Mouse (Mus musculus) kidney, adult 2 months (tissue): ENCODE data around the gene Ctsg. TPM values are rescaled to one million over a fixed set of nuclear protein-coding genes. Genes with fewer than 3 reads are reported as not detected.
"Not testable (repeated sequence)": the region's sequence is repeated elsewhere in the genome, so short reads cannot be mapped to it uniquely, and the experiment has no call there.

ENCODE experiments used
- DNase-seq: peaks from one replicate; pipeline ENCODE4 v3.0.0; 2021
- H3K27ac ChIP-seq: fragments of 200-500 bp; 2 replicates; pipeline ENCODE4 v1.5.1; 2012; ENCODE audit warnings: low read depth, low read length, control low read depth, inconsistent platforms; ENCODE audit not compliant: insufficient read depth
- H3K27me3 ChIP-seq: fragments of 200-500 bp; replicated peaks from 2 replicates; pipeline ENCODE4 v1.6.1; 2012; ENCODE audit warnings: mild to moderate bottlenecking, moderate library complexity, low read length, inconsistent platforms; ENCODE audit not compliant: control insufficient read depth, insufficient read depth
- H3K36me3 ChIP-seq: fragments of 200-500 bp; 2 replicates; pipeline ENCODE4 v1.6.1; 2012; ENCODE audit warnings: mild to moderate bottlenecking, moderate library complexity, low read length, inconsistent platforms; ENCODE audit not compliant: control insufficient read depth, insufficient read depth
- H3K4me1 ChIP-seq: fragments of 200-500 bp; 2 replicates; pipeline ENCODE4 v1.6.1; 2011; ENCODE audit warnings: low read length; ENCODE audit not compliant: control insufficient read depth, insufficient read depth
- H3K4me3 ChIP-seq: fragments of 200-500 bp; 2 replicates; pipeline ENCODE4 v1.5.1; 2011; ENCODE audit warnings: mild to moderate bottlenecking, low read depth, low read length, control low read depth; ENCODE audit not compliant: insufficient read depth
- CTCF ChIP-seq: fragments of 200-500 bp; conservative IDR thresholded peaks from 2 replicates; pipeline ENCODE4 v1.5.1; 2011; ENCODE audit warnings: low read depth, mild to moderate bottlenecking, control low read depth, low read length, moderate library complexity, mixed read lengths; ENCODE audit not compliant: insufficient read depth, insufficient read length
- POLR2A ChIP-seq: fragments of 200-500 bp; IDR thresholded peaks from one replicate; pipeline ENCODE4 v1.6.1; 2011; ENCODE audit warnings: low read depth, low read length, control low read depth
- WGBS: fragments of 180-500 bp; shearing (Covaris S2); methylation state at CpG from one replicate; pipeline ENCODE4 v1.1.7; 2018; 5-methylcytosine and 5-hydroxymethylcytosine counted together
- polyA plus RNA-seq: library from polyadenylated mRNA; depleted of rRNA; stranded (reverse); fragments of >200 nt; gene quantifications from 2 replicates; pipeline ENCODE4 v1.2.3, GENCODE M21; 2012; rRNA removed

Gene Ctsg
- polyA plus RNA-seq, 1 experiment: not detected

DNA sequence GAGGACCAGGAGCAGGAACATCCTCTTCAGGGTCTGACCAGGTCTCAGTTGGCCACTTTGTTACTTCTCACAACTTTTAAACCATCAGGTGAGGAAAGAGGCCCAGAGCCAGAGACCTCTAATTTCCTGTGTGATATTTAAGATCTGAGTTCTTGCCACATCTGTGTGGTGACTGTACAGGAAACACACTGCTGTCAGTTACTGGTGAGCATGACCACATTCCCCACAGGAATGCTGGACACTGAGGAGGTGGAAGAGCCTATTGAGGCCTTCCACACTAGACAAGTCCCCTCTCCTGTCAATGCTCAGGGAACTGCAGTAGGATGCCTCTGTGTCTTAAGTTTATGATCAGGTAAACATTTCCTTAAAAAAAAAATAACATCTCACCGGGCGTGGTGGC is 17.2 kb downstream of the Ctsg start, which contains the start of gene Mcpt8:
Gene Mcpt8 (minus strand): TSS at position 107 of the 400 bp plus-strand sequence.
- no peaks in the 10 kb centered on the region for H3K36me3 ChIP-seq
- DNase-seq: no peak
- WGBS: 94% methylated on average over 2 of the region's 2 CpGs
- no peak for TF ChIP-seq POLR2A
- TF ChIP-seq CTCF: no peak
- H3K4me1 ChIP-seq: no peaks in the 10 kb centered on the region
- H3K4me3 ChIP-seq: no peak within 1 kb of the TSS
- H3K27me3 ChIP-seq: no peaks in the 10 kb centered on the region
- H3K27ac ChIP-seq: no peak within 1 kb of the TSS

GRCm38 (mm10) chr14:56082016-56082415 is 20.4 kb downstream of the Ctsg start:
- Histone ChIP-seq H3K36me3 (no peaks in the 10 kb centered on the region), H3K4me1 (no peaks in the 10 kb centered on the region), H3K27me3 (no peaks in the 10 kb centered on the region), H3K4me3 (no peak overlapping the region), H3K27ac (no peak overlapping the region)
- WGBS: 79% methylated on average over 4 of the region's 4 CpGs
- TF ChIP-seq POLR2A: no peak
- TF ChIP-seq CTCF: no peak
- DNase-seq: no peak

DNA sequence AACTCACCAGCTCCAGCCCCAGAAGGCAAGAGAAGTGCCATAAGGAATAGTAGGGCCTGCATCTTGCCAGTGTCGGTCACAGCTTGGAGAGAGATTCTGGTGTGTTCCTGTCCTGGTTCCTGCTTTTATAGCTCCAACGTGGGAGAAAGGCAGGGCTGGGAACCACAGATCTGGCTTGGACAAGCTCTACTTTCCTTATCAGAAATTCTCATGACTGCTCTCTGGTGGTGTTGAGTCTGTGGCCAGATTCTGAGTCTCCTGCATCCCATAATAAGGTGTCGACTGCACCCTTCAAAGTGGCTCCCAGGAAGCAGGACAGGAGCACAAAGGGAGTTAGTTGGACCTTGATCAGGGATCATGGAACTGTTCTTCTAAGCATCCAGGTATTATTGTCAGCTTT is 40.2 kb downstream of the Ctsg start, which contains the start of gene Mcpt4:
Gene Mcpt4 (minus strand): TSS at position 101 of the 400 bp plus-strand sequence.
- not testable (repeated sequence) for H3K4me1 ChIP-seq, DNase-seq, H3K36me3 ChIP-seq, H3K4me3 ChIP-seq, H3K27ac ChIP-seq, H3K27me3 ChIP-seq
- 70% methylated on average over 3 of the region's 3 CpGs for WGBS

- 83% methylated on average over 4 of the region's 4 CpGs for WGBS
Measured at GRCm38 (mm10) chr14:56057722-56058121, 44.7 kb downstream of the Ctsg start.

GRCm38 (mm10) chr14:56055408-56055807 is 47.0 kb downstream of the Ctsg start:
- H3K4me1 ChIP-seq: no peaks in the 10 kb centered on the region
- H3K27ac ChIP-seq: no peak overlapping the region
- 67% methylated on average over 3 of the region's 3 CpGs for WGBS
- no peak overlapping the region for H3K4me3 ChIP-seq
- no peaks in the 10 kb centered on the region for H3K27me3 ChIP-seq
- TF ChIP-seq CTCF: no peak
- TF ChIP-seq POLR2A: no peak
- no peaks in the 10 kb centered on the region for H3K36me3 ChIP-seq
- no peak for DNase-seq

More at GRCm38 (mm10) chr14:56057722-56058121, 44.7 kb downstream of the Ctsg start:
- H3K36me3 ChIP-seq: no peaks in the 10 kb centered on the region
- TF ChIP-seq POLR2A (no peak), CTCF (no peak)
- no peak overlapping the region for H3K4me3 ChIP-seq
- H3K27me3 ChIP-seq: no peaks in the 10 kb centered on the region
- no peaks in the 10 kb centered on the region for H3K4me1 ChIP-seq
- H3K27ac ChIP-seq: no peak overlapping the region
- DNase-seq: no peak

Other genes with a start within 250 kb of the Ctsg start
- 6.6 and 7.6 TPM in 2 replicates for gene Nynrin, start 248.6 kb downstream of the Ctsg start, polyA plus RNA-seq
- gene Cbln3, start 218.2 kb downstream of the Ctsg start, polyA plus RNA-seq: 0.08 and 0.13 TPM in 2 replicates
- gene Khnyn, start 217.6 kb downstream of the Ctsg start, polyA plus RNA-seq: 11.1 and 11.9 TPM in 2 replicates
- gene Sdr39u1, start 202.3 kb downstream of the Ctsg start, polyA plus RNA-seq: 132 and 133 TPM in 2 replicates
- 0.42 and 0.99 TPM in 2 replicates for gene Cma1, start 157.9 kb downstream of the Ctsg start, polyA plus RNA-seq
- gene Cma2, start 151.6 kb downstream of the Ctsg start, polyA plus RNA-seq: not detected in 2 replicates
- gene Mcpt1, start 84.6 kb downstream of the Ctsg start, polyA plus RNA-seq: not detected in 2 replicates
- not detected in 2 replicates for gene Mcpt9, start 72.1 kb downstream of the Ctsg start, polyA plus RNA-seq
- not detected in 2 replicates for gene Mcpt2, start 60.5 kb downstream of the Ctsg start, polyA plus RNA-seq
- 0.50 and 0.95 TPM in 2 replicates for gene Mcpt4, start 40.3 kb downstream of the Ctsg start, polyA plus RNA-seq
- not detected in 2 replicates for gene Mcpt8, start 17.3 kb downstream of the Ctsg start, polyA plus RNA-seq
- gene Gzme, start 18.1 kb upstream of the Ctsg start, polyA plus RNA-seq: not detected in 2 replicates
- gene Gzmd, start 30.0 kb upstream of the Ctsg start, polyA plus RNA-seq: not detected in 2 replicates
- not detected in 2 replicates for gene Gzmg, start 57.0 kb upstream of the Ctsg start, polyA plus RNA-seq
- gene Gzmn, start 72.0 kb upstream of the Ctsg start, polyA plus RNA-seq: not detected in 2 replicates
- not detected in 2 replicates for gene Gzmf, start 108.8 kb upstream of the Ctsg start, polyA plus RNA-seq
- gene Gzmc, start 132.1 kb upstream of the Ctsg start, polyA plus RNA-seq: not detected in 2 replicates
- 0.30 and 0.41 TPM in 2 replicates for gene Gzmb, start 159.7 kb upstream of the Ctsg start, polyA plus RNA-seq